Mouse (Mus musculus) layer of hippocampus, adult 9-11 months (tissue): ENCODE measurements around the gene Pcdh15.

Experiments
- DNase-seq: peaks from one replicate; pipeline ENCODE4 v3.0.0; 2022

Gene Pcdh15

GRCm38 (mm10) chr10:74008836-74009235 is 909.7 kb downstream of the Pcdh15 start:
- peak; percentile 16 for DNase-seq

GRCm38 (mm10) chr10:74023091-74023490 is 923.9 kb downstream of the Pcdh15 start:
- DNase-seq = no peak

- peak; percentile 5 for DNase-seq
These were observed 953.9 kb downstream of the Pcdh15 start for GRCm38 (mm10) chr10:74053059-74053458.

- DNase-seq = peak; percentile 40
These were observed 987.5 kb downstream of the Pcdh15 start for GRCm38 (mm10) chr10:74086653-74087052.

GRCm38 (mm10) chr10:74098296-74098695 is 999.2 kb downstream of the Pcdh15 start:
- no peak for DNase-seq

GRCm38 (mm10) chr10:74114107-74114506 is 1015.0 kb downstream of the Pcdh15 start:
- peak; percentile 18 for DNase-seq

- no peak for DNase-seq
These were observed 1017.7 kb downstream of the Pcdh15 start for GRCm38 (mm10) chr10:74116817-74117216.

- DNase-seq = no peak
These were observed 1024.3 kb downstream of the Pcdh15 start for GRCm38 (mm10) chr10:74123421-74123820.

GRCm38 (mm10) chr10:74129192-74129591 is 1030.0 kb downstream of the Pcdh15 start:
- no peak for DNase-seq

- DNase-seq = no peak
These were observed 1030.5 kb downstream of the Pcdh15 start for GRCm38 (mm10) chr10:74129665-74130064.

- DNase-seq = no peak
These were observed 1031.7 kb downstream of the Pcdh15 start for GRCm38 (mm10) chr10:74130805-74131204.

GRCm38 (mm10) chr10:74147966-74148365 is 1048.8 kb downstream of the Pcdh15 start:
- DNase-seq = no peak

GRCm38 (mm10) chr10:74181921-74182320 is 1082.8 kb downstream of the Pcdh15 start:
- no peak for DNase-seq

- peak; percentile 16 for DNase-seq
These were observed 1104.5 kb downstream of the Pcdh15 start for GRCm38 (mm10) chr10:74203650-74204049.

GRCm38 (mm10) chr10:74217268-74217667 is 1118.1 kb downstream of the Pcdh15 start:
- no peak for DNase-seq

GRCm38 (mm10) chr10:74220439-74220838 is 1121.3 kb downstream of the Pcdh15 start:
- no peak for DNase-seq

- no peak for DNase-seq
These were observed 1158.7 kb downstream of the Pcdh15 start for GRCm38 (mm10) chr10:74257716-74258446.

- DNase-seq = no peak
These were observed 1159.5 kb downstream of the Pcdh15 start for GRCm38 (mm10) chr10:74258639-74259038.

GRCm38 (mm10) chr10:74269637-74270269 is 1170.6 kb downstream of the Pcdh15 start:
- DNase-seq = no peak

- no peak for DNase-seq
These were observed 1171.8 kb downstream of the Pcdh15 start for GRCm38 (mm10) chr10:74270894-74271293.

GRCm38 (mm10) chr10:74304120-74304519 is 1205.0 kb downstream of the Pcdh15 start:
- no peak for DNase-seq

- no peak for DNase-seq
These were observed 1206.5 kb downstream of the Pcdh15 start for GRCm38 (mm10) chr10:74305439-74306158.

GRCm38 (mm10) chr10:74307035-74307434 is 1207.9 kb downstream of the Pcdh15 start:
- no peak for DNase-seq

GRCm38 (mm10) chr10:74316091-74316490 is 1216.9 kb downstream of the Pcdh15 start:
- DNase-seq = no peak
